Mouse (Mus musculus) hindbrain, embryonic 14.5 days (tissue): ENCODE measurements at regions not wholly inside any gene's neighbourhood (a gene's known extent, or its start where the extent isn't known, plus 50 kb on each side); places are given as distances from the start of the nearest gene placed in this dataset.

Experiments
- ATAC-seq: fragments of 200-750 bp; cut with Nextera tagmentation; 2 replicates; pipeline ENCODE4 v1.8.0; 2017; ENCODE audit warnings: moderate number of reproducible peaks, mild to moderate bottlenecking, moderate TSS enrichment, moderate library complexity; ENCODE audit not compliant: low FRiP score
- DNase-seq: peaks from one replicate; pipeline ENCODE4 v3.0.0-alpha.2; 2015; ENCODE audit warnings: low spot score
- H3K27ac ChIP-seq: fragments of 300-500 bp; sonication (generic); 2 replicates; pipeline ENCODE4 v1.5.1; 2014; ENCODE audit warnings: mild to moderate bottlenecking, moderate library complexity
- H3K27me3 ChIP-seq: fragments of 300-500 bp; sonication (generic); 2 replicates; pipeline ENCODE4 v1.6.1; 2014; ENCODE audit warnings: mild to moderate bottlenecking, low read length, mixed read lengths; ENCODE audit not compliant: control insufficient read depth, insufficient read depth
- H3K36me3 ChIP-seq: fragments of 300-500 bp; sonication (generic); replicated peaks from 2 replicates; pipeline ENCODE4 v1.6.1; 2014; ENCODE audit not compliant: control insufficient read depth, insufficient read depth
- H3K4me1 ChIP-seq: fragments of 300-500 bp; sonication (generic); replicated peaks from 2 replicates; pipeline ENCODE4 v1.6.1; 2014; ENCODE audit warnings: antibody characterized with exemption, low read length, mixed read lengths; ENCODE audit not compliant: control insufficient read depth, insufficient read depth
- H3K4me2 ChIP-seq: fragments of 300-500 bp; sonication (generic); replicated peaks from 2 replicates; pipeline ENCODE4 v1.6.1; 2014; ENCODE audit warnings: mild to moderate bottlenecking, moderate library complexity
- H3K4me3 ChIP-seq: fragments of 300-500 bp; sonication (generic); replicated peaks from 2 replicates; pipeline ENCODE4 v1.5.1; 2014; ENCODE audit warnings: mild to moderate bottlenecking, low read length
- H3K9ac ChIP-seq: fragments of 300-500 bp; sonication (generic); 2 replicates; pipeline ENCODE4 v1.6.1; 2014
- H3K9me3 ChIP-seq: fragments of 300-500 bp; sonication (generic); 2 replicates; pipeline ENCODE4 v1.6.1; 2016; ENCODE audit warnings: low read length; ENCODE audit not compliant: control insufficient read depth
- WGBS: fragments of 180-500 bp; shearing (Covaris S2); extraction: QIAGEN DNeasy Blood & Tissue Kit; methylation state at CpG from one replicate; pipeline ENCODE4 v1.1.7; 2014; 5-methylcytosine and 5-hydroxymethylcytosine counted together

GRCm38 (mm10) chr7:145051616-145052015 is 111.9 kb upstream of the Ccnd1 start:
- Histone ChIP-seq H3K9me3 (peaks cover 9% of the 10 kb centered on the region), H3K4me3 (no peak overlapping the region), H3K27ac (no peak overlapping the region), H3K4me1 (no peaks in the 10 kb centered on the region), H3K36me3 (no peaks in the 10 kb centered on the region), H3K4me2 (no peak overlapping the region), H3K27me3 (no peaks in the 10 kb centered on the region), H3K9ac (no peak overlapping the region)
- no peak for ATAC-seq
- no peak for DNase-seq

GRCm38 (mm10) chr7:145050729-145051128 is 111.0 kb upstream of the Ccnd1 start:
- Histone ChIP-seq H3K4me3 (no peak overlapping the region), H3K4me1 (no peaks in the 10 kb centered on the region), H3K36me3 (no peaks in the 10 kb centered on the region), H3K27ac (no peak overlapping the region), H3K9ac (no peak overlapping the region), H3K9me3 (peaks cover 9% of the 10 kb centered on the region), H3K4me2 (no peak overlapping the region), H3K27me3 (no peaks in the 10 kb centered on the region)
- ATAC-seq = no peak
- no peak for DNase-seq
- 95% methylated on average over 3 of the region's 3 CpGs for WGBS

GRCm38 (mm10) chr7:145048481-145048877 is 108.8 kb upstream of the Ccnd1 start:
- Histone ChIP-seq H3K27me3 (no peaks in the 10 kb centered on the region), H3K4me1 (no peaks in the 10 kb centered on the region), H3K4me2 (no peak overlapping the region), H3K9me3 (no peaks in the 10 kb centered on the region), H3K9ac (no peak overlapping the region), H3K36me3 (no peaks in the 10 kb centered on the region), H3K4me3 (no peak overlapping the region), H3K27ac (no peak overlapping the region)
- WGBS = 84% methylated on average over 5 of the region's 5 CpGs
- no peak for DNase-seq
- no peak for ATAC-seq

GRCm38 (mm10) chr7:145047771-145048480 is 108.2 kb upstream of the Ccnd1 start:
- Histone ChIP-seq H3K36me3 (no peaks in the 10 kb centered on the region), H3K9me3 (no peaks in the 10 kb centered on the region), H3K9ac (no peak overlapping the region), H3K4me3 (no peak overlapping the region), H3K27me3 (no peaks in the 10 kb centered on the region), H3K4me1 (no peaks in the 10 kb centered on the region), H3K27ac (no peak overlapping the region), H3K4me2 (no peak overlapping the region)
- ATAC-seq (no peak), DNase-seq (no peak)
- WGBS = 83% methylated on average over 7 of the region's 7 CpGs

GRCm38 (mm10) chr7:145045230-145045629 is 105.5 kb upstream of the Ccnd1 start:
- Histone ChIP-seq H3K4me3 (no peak overlapping the region), H3K36me3 (no peaks in the 10 kb centered on the region), H3K9ac (no peak overlapping the region), H3K9me3 (no peaks in the 10 kb centered on the region), H3K27me3 (no peaks in the 10 kb centered on the region), H3K27ac (no peak overlapping the region), H3K4me1 (no peaks in the 10 kb centered on the region), H3K4me2 (no peak overlapping the region)
- DNase-seq (no peak), ATAC-seq (no peak)
- 63% methylated on average over 1 of the region's 1 CpGs for WGBS

- no peaks in the 10 kb centered on the region for H3K27me3 ChIP-seq
- H3K4me2 ChIP-seq = no peak overlapping the region
- DNase-seq (no peak), ATAC-seq (no peak)
- no peaks in the 10 kb centered on the region for H3K9me3 ChIP-seq
- no peaks in the 10 kb centered on the region for H3K4me1 ChIP-seq
- no peak overlapping the region for H3K9ac ChIP-seq
- H3K36me3 ChIP-seq = no peaks in the 10 kb centered on the region
- WGBS = 72% methylated on average over 7 of the region's 7 CpGs
- H3K4me3 ChIP-seq = no peak overlapping the region
- H3K27ac ChIP-seq = no peak overlapping the region
These were observed 103.9 kb upstream of the Ccnd1 start for GRCm38 (mm10) chr7:145043455-145044149.

GRCm38 (mm10) chr7:145040871-145041270 is 101.1 kb upstream of the Ccnd1 start:
- WGBS = 80% methylated on average over 8 of the region's 8 CpGs
- Histone ChIP-seq H3K9ac (no peak overlapping the region), H3K27ac (no peak overlapping the region), H3K4me2 (no peak overlapping the region), H3K27me3 (no peaks in the 10 kb centered on the region), H3K4me3 (no peak overlapping the region), H3K9me3 (no peaks in the 10 kb centered on the region), H3K4me1 (no peaks in the 10 kb centered on the region), H3K36me3 (no peaks in the 10 kb centered on the region)
- ATAC-seq = no peak
- DNase-seq = no peak

- no peaks in the 10 kb centered on the region for H3K36me3 ChIP-seq
- no peak overlapping the region for H3K9ac ChIP-seq
- no peak overlapping the region for H3K4me2 ChIP-seq
- H3K27ac ChIP-seq = no peak overlapping the region
- H3K4me1 ChIP-seq = peaks cover 4% of the 10 kb centered on the region; the same call in 1 of the 2 replicates
- ATAC-seq (no peak), DNase-seq (no peak)
- no peaks in the 10 kb centered on the region for H3K9me3 ChIP-seq
- H3K27me3 ChIP-seq = peaks cover 3% of the 10 kb centered on the region; the same call in 1 of the 2 replicates
- H3K4me3 ChIP-seq = no peak overlapping the region
- WGBS = 50% methylated on average over 1 of the region's 1 CpGs
These were observed 94.7 kb upstream of the Ccnd1 start for GRCm38 (mm10) chr7:145034385-145034784.

- Histone ChIP-seq H3K27ac (no peak overlapping the region), H3K36me3 (no peaks in the 10 kb centered on the region), H3K27me3 (peaks cover 3% of the 10 kb centered on the region; the same call in 1 of the 2 replicates), H3K9me3 (no peaks in the 10 kb centered on the region), H3K9ac (0 out of 2 replicates have a peak overlapping the region, but pooled peaks have one; percentile 6), H3K4me3 (peak overlapping the region; percentile 27), H3K4me2 (peak overlapping the region; percentile 55), H3K4me1 (peaks cover 4% of the 10 kb centered on the region; the same call in 1 of the 2 replicates)
- WGBS = 6% methylated on average over 7 of the region's 7 CpGs
- no peak for DNase-seq
- peak; percentile 36 for ATAC-seq
These were observed 91.5 kb upstream of the Ccnd1 start for GRCm38 (mm10) chr7:145031275-145031674.
